Mouse (Mus musculus) liver, embryonic 16.5 days (tissue): ENCODE measurements around the gene Sh2d3c. TPM values are rescaled to one million over a fixed set of nuclear protein-coding genes. Genes with fewer than 3 reads are reported as not detected.

Experiments
- ATAC-seq: fragments of 200-750 bp; cut with Nextera tagmentation; 2 replicates; pipeline ENCODE4 v1.8.0; 2017; ENCODE audit warnings: low read depth, mild to moderate bottlenecking, moderate number of reproducible peaks, moderate library complexity
- H3K27ac ChIP-seq: fragments of 300-500 bp; sonication (generic); 2 replicates; pipeline ENCODE4 v1.5.1; 2014; ENCODE audit warnings: mild to moderate bottlenecking, low read length
- H3K27me3 ChIP-seq: fragments of 300-500 bp; sonication (generic); 2 replicates; pipeline ENCODE4 v1.6.1; 2014; ENCODE audit warnings: low read depth, low read length, mixed read lengths; ENCODE audit not compliant: control insufficient read depth, insufficient read depth
- H3K36me3 ChIP-seq: fragments of 300-500 bp; sonication (generic); 2 replicates; pipeline ENCODE4 v1.6.1; 2014; ENCODE audit warnings: mild to moderate bottlenecking; ENCODE audit not compliant: control insufficient read depth, insufficient read depth
- H3K4me1 ChIP-seq: fragments of 300-500 bp; sonication (generic); 2 replicates; pipeline ENCODE4 v1.6.1; 2014; ENCODE audit warnings: low read depth, low read length, mixed read lengths; ENCODE audit not compliant: control insufficient read depth
- H3K4me2 ChIP-seq: fragments of 300-500 bp; sonication (generic); 2 replicates; pipeline ENCODE4 v1.6.1; 2014; ENCODE audit warnings: low read depth, low read length, mixed read lengths
- H3K4me3 ChIP-seq: fragments of 300-500 bp; sonication (generic); 2 replicates; pipeline ENCODE4 v1.5.1; 2014; ENCODE audit warnings: low read depth, mild to moderate bottlenecking, low read length
- H3K9ac ChIP-seq: fragments of 300-500 bp; sonication (generic); 2 replicates; pipeline ENCODE4 v1.6.1; 2014; ENCODE audit warnings: low read depth, low read length
- H3K9me3 ChIP-seq: fragments of 300-500 bp; sonication (generic); replicated peaks from 2 replicates; pipeline ENCODE4 v1.6.1; 2016; ENCODE audit warnings: low read length; ENCODE audit not compliant: control insufficient read depth
- WGBS: fragments of 180-500 bp; shearing (Covaris S2); extraction: QIAGEN DNeasy Blood & Tissue Kit; methylation state at CpG from one replicate; pipeline ENCODE4 v1.1.7; 2014; ENCODE audit not compliant: insufficient replicate concordance; 5-methylcytosine and 5-hydroxymethylcytosine counted together
- microRNA counts: library from miRNA; unstranded; fragments of <30 nt; microRNA quantifications from one replicate; lab custom pipeline; 2016
- microRNA-seq: library from miRNA; unstranded; fragments of <30 nt; microRNA quantifications from one replicate; pipeline ENCODE4, GENCODE M21; 2016
- polyA plus RNA-seq: library from polyadenylated mRNA; unstranded; fragments of >200 nt; fragmentation: Nextera tagmentation; extraction: Ambion mirVana; gene quantifications from 2 replicates; pipeline ENCODE4 v1.2.1, GENCODE M21; 2015

Sh2d3c gene
- polyA plus RNA-seq, 1 experiment from 2014 or later = 8.6 TPM

DNA sequence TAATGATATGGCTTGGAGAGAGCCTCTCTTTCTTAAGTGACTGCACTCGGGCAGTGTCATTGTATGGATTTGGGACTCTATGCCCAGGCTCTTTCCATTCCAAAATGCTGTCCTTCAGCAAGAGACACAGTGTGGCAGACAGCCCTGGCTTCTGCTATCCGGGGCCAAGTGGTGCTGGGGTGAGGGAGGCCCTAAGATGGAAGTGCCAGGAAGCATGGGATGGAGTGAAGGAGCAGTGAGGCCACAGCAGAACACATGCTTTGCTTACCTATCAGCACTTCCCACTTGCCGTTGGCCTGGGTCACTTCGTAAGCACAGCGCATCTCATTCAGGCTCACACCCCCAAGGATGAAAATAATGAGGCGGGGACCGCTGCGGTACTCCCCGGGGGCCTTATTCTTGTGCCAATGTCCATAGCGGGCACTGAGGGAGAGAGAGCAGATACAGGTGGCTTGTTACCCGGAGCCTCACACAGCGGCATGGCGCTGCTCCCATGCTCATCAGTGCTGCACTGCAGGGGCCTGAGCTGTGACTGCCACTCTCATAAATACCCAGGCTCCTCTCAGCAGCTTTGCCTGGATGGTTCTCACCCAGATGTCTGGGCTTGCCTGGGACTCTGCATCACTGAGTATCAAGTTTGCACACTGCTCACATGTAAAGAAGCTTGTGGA lies 75.0 kb downstream of the Sh2d3c start:
- Histone ChIP-seq H3K4me2 (no peak overlapping the region), H3K4me1 (no peaks in the 10 kb centered on the region), H3K27me3 (no peaks in the 10 kb centered on the region), H3K9ac (no peak overlapping the region), H3K9me3 (no peaks in the 10 kb centered on the region), H3K4me3 (no peak overlapping the region), H3K27ac (no peak overlapping the region), H3K36me3 (no peaks in the 10 kb centered on the region)
- 82% methylated on average over 13 of the region's 13 CpGs for WGBS
- no peak for ATAC-seq

GRCm38 (mm10) chr2:32798251-32798962 lies 77.6 kb downstream of the Sh2d3c start:
- Histone ChIP-seq H3K27ac (no peak overlapping the region), H3K9ac (no peak overlapping the region), H3K4me2 (no peak overlapping the region), H3K4me3 (no peak overlapping the region), H3K9me3 (no peaks in the 10 kb centered on the region), H3K4me1 (no peaks in the 10 kb centered on the region), H3K27me3 (no peaks in the 10 kb centered on the region), H3K36me3 (no peaks in the 10 kb centered on the region)
- no peak; the same call in 1 of the 2 replicates for ATAC-seq
- WGBS = 54% methylated on average over 10 of the region's 10 CpGs

MicroRNAs within 50 kb of the gene (microRNA counts, 519-probe panel; counts per million panel counts)
- microRNA mmu-miR-2861 (lab: Ali Mortazavi, UCI) = 2,092 counts per million, percentile 30 among the panel's probes with 10 or more counts

Small RNA genes within 50 kb of the gene (microRNA-seq; reads per million reads assigned to microRNA genes)
- not detected for gene Gm47291
- not detected for gene Mir2861
- not detected for gene Mir3960
- not detected for gene Mir8093

Other genes with a start within 250 kb of the Sh2d3c start
- gene Fam102a, start 185.7 kb upstream of the Sh2d3c start, polyA plus RNA-seq = 1.6 TPM in 2 replicates
- gene Dpm2, start 150.2 kb upstream of the Sh2d3c start, polyA plus RNA-seq = 44.8 and 47.9 TPM in 2 replicates
- gene Pip5kl1, start 146.3 kb upstream of the Sh2d3c start, polyA plus RNA-seq = not detected in 2 replicates
- 0.06 TPM in 1 of 2 replicates, not detected in the other for gene 9430097D07Rik, start 145.4 kb upstream of the Sh2d3c start, polyA plus RNA-seq
- gene St6galnac4, start 134.0 kb upstream of the Sh2d3c start, polyA plus RNA-seq = 6.0 and 7.4 TPM in 2 replicates
- gene St6galnac6, start 121.3 kb upstream of the Sh2d3c start, polyA plus RNA-seq = 12.0 and 12.8 TPM in 2 replicates
- 3.4 and 7.9 TPM in 2 replicates for gene Ak1, start 99.3 kb upstream of the Sh2d3c start, polyA plus RNA-seq
- gene Eng, start 74.5 kb upstream of the Sh2d3c start, polyA plus RNA-seq = 25.9 and 29.3 TPM in 2 replicates
- gene Fpgs, start 16.9 kb upstream of the Sh2d3c start, polyA plus RNA-seq = 49.7 and 56.2 TPM in 2 replicates
- 40.2 and 43.8 TPM in 2 replicates for gene Cdk9, start 8.0 kb upstream of the Sh2d3c start, polyA plus RNA-seq
- gene 6330409D20Rik, start 20.0 kb downstream of the Sh2d3c start, polyA plus RNA-seq = not detected in 2 replicates
- gene Tor2a, start 36.2 kb downstream of the Sh2d3c start, polyA plus RNA-seq = 25.7 and 26.1 TPM in 2 replicates
- gene Ttc16, start 54.6 kb downstream of the Sh2d3c start, polyA plus RNA-seq = 0.07 and 0.11 TPM in 2 replicates
- 1.2 TPM in 2 replicates for gene Ptrh1, start 54.7 kb downstream of the Sh2d3c start, polyA plus RNA-seq
- gene Cfap157, start 63.4 kb downstream of the Sh2d3c start, polyA plus RNA-seq = 0.05 TPM in 1 of 2 replicates, not detected in the other
- gene Stxbp1, start 126.2 kb downstream of the Sh2d3c start, polyA plus RNA-seq = 2.6 and 2.9 TPM in 2 replicates
- gene Fam129b, start 155.1 kb downstream of the Sh2d3c start, polyA plus RNA-seq = 9.4 and 11.9 TPM in 2 replicates
- gene Rpl12, start 240.5 kb downstream of the Sh2d3c start, polyA plus RNA-seq = 74.4 and 77.2 TPM in 2 replicates
- 1.9 and 2.2 TPM in 2 replicates for gene Lrsam1, start 240.6 kb downstream of the Sh2d3c start, polyA plus RNA-seq